Mouse (Mus musculus) ES-Bruce4 (cell line): ENCODE measurements around the gene Atp8b3.

Experiments
- CTCF ChIP-seq: IDR thresholded peaks from one replicate; pipeline ENCODE4 v1.8.1; 2011; ENCODE audit warnings: low read depth, low read length
- POLR2A ChIP-seq: IDR thresholded peaks from one replicate; pipeline ENCODE4 v1.8.1; 2011; ENCODE audit warnings: low read length; ENCODE audit not compliant: insufficient read depth

- no peak for TF ChIP-seq POLR2A
- TF ChIP-seq CTCF: no peak
Measured at GRCm38 (mm10) chr10:80570419-80570818, 31.5 kb upstream of the Atp8b3 start.
